Mouse (Mus musculus) kidney, postnatal 25 days (tissue): Measurements from ENCODE around the gene Slc25a33.

Experiments
- DNase-seq, 2 experiments: peaks; one replicate each; pipeline ENCODE4 v3.0.0; 2021; ENCODE audit warnings: mixed read lengths in 2 of 2

Slc25a33 gene

GRCm38 (mm10) chr4:149774094-149774470, at the start of gene Slc25a33:
TSS of gene Slc25a33 (minus strand) at chr4:149774277.
- peak; percentile 96 to 98 for DNase-seq

- no peak for DNase-seq
Measured at GRCm38 (mm10) chr4:149822586-149823196, 48.6 kb upstream of the Slc25a33 start.

GRCm38 (mm10) chr4:149822126-149822525, 48.0 kb upstream of the Slc25a33 start:
- DNase-seq, result peak; percentile 75 to 85

- peak; percentile 56 to 88 for DNase-seq
Measured at GRCm38 (mm10) chr4:149820569-149820968, 46.5 kb upstream of the Slc25a33 start.

GRCm38 (mm10) chr4:149819195-149819594, 45.1 kb upstream of the Slc25a33 start:
- no peak for DNase-seq

GRCm38 (mm10) chr4:149816598-149816997, 42.5 kb upstream of the Slc25a33 start:
- DNase-seq, result peak in 1 of 2 experiments; percentile 73

- DNase-seq, result no peak
Measured at GRCm38 (mm10) chr4:149815586-149815985, 41.5 kb upstream of the Slc25a33 start.

- peak in 1 of 2 experiments; percentile 66 for DNase-seq
Measured at GRCm38 (mm10) chr4:149813409-149814184, 39.5 kb upstream of the Slc25a33 start.

- peak in 1 of 2 experiments; percentile 78 for DNase-seq
Measured at GRCm38 (mm10) chr4:149810372-149810771, 36.3 kb upstream of the Slc25a33 start.

- DNase-seq, result no peak
Measured at GRCm38 (mm10) chr4:149808584-149809227, 34.6 kb upstream of the Slc25a33 start.

- no peak for DNase-seq
Measured at GRCm38 (mm10) chr4:149808060-149808567, 34.0 kb upstream of the Slc25a33 start.

GRCm38 (mm10) chr4:149806699-149807381, 32.8 kb upstream of the Slc25a33 start:
- DNase-seq, result peak; percentile 94 to 97

GRCm38 (mm10) chr4:149802269-149802668, 28.2 kb upstream of the Slc25a33 start:
- no peak for DNase-seq

- peak; percentile 36 to 69 for DNase-seq
Measured at GRCm38 (mm10) chr4:149800576-149800975, 26.5 kb upstream of the Slc25a33 start.

- peak in 1 of 2 experiments; percentile 57 for DNase-seq
Measured at GRCm38 (mm10) chr4:149800172-149800464, 26.0 kb upstream of the Slc25a33 start.

- no peak for DNase-seq
Measured at GRCm38 (mm10) chr4:149799346-149800171, 25.5 kb upstream of the Slc25a33 start.

- DNase-seq, result peak; percentile 42 to 77
Measured at GRCm38 (mm10) chr4:149798684-149799309, 24.7 kb upstream of the Slc25a33 start.

- no peak for DNase-seq
Measured at GRCm38 (mm10) chr4:149798116-149798515, 24.0 kb upstream of the Slc25a33 start.

- DNase-seq, result no peak
Measured at GRCm38 (mm10) chr4:149797220-149797610, 23.1 kb upstream of the Slc25a33 start.

- DNase-seq, result no peak
Measured at GRCm38 (mm10) chr4:149796567-149797219, 22.6 kb upstream of the Slc25a33 start.

- no peak for DNase-seq
Measured at GRCm38 (mm10) chr4:149794966-149795477, 20.9 kb upstream of the Slc25a33 start.
